Mouse (Mus musculus) adrenal gland, adult 10 weeks (tissue): ENCODE data around the gene Ddx52. TPM values are rescaled to one million over a fixed set of nuclear protein-coding genes. Genes with fewer than 3 reads are reported as not detected.

Experiments
- polyA plus RNA-seq: library from polyadenylated mRNA; stranded (reverse); fragments of 350-450 nt; fragmentation: Illumina TruSeq; extraction: RNeasy Lipid Tissue Mini Kit (QIAGEN cat#74804); gene quantifications from one replicate; pipeline ENCODE4 v1.2.3, GENCODE M21; 2014; ENCODE audit warnings: low read depth, low replicate concordance

Ddx52 gene
- 71.7 TPM for polyA plus RNA-seq

GRCm38 (mm10) chr11:83941950-83942840, at the start of gene Ddx52:
Gene Ddx52 (plus strand): TSS chr11:83942062.

GRCm38 (mm10) chr11:83963991-83964921, 22.4 kb downstream of the Ddx52 start, which contains the start of gene Synrg:
Gene Synrg (plus strand): TSS chr11:83964428.

Other genes with a start within 250 kb of the Ddx52 start
- gene Wfdc17, start 238.1 kb upstream of the Ddx52 start, polyA plus RNA-seq, result 8.0 TPM
- not detected for gene Wfdc18, start 233.0 kb upstream of the Ddx52 start, polyA plus RNA-seq
- gene Wfdc21, start 195.1 kb upstream of the Ddx52 start, polyA plus RNA-seq, result not detected
- gene Heatr6, start 188.4 kb upstream of the Ddx52 start, polyA plus RNA-seq, result 4.7 TPM
- gene Hnf1b, start 92.0 kb upstream of the Ddx52 start, polyA plus RNA-seq, result not detected
- 38.0 TPM for gene Synrg, start 22.4 kb downstream of the Ddx52 start, polyA plus RNA-seq
- gene Dusp14, start 127.2 kb downstream of the Ddx52 start, polyA plus RNA-seq, result 4.3 TPM
- 15.7 TPM for gene Tada2a, start 187.5 kb downstream of the Ddx52 start, polyA plus RNA-seq
- gene Acaca, start 187.6 kb downstream of the Ddx52 start, polyA plus RNA-seq, result 121 TPM
- not detected for gene Gm11437, start 225.4 kb downstream of the Ddx52 start, polyA plus RNA-seq